Comparison of ENCODE assay signal across 27 mouse cellular contexts in genomic region chr16:51940574-51940973, GRCm38 (mm10).
DNase-seq lines count a peak whose midpoint lies in the region; ATAC-seq and TF ChIP-seq lines count a peak whose summit lies in the region.
"Had no signal": no experiment of that assay in that cellular context is flagged by ENCODE, and none has a peak within 500 bp of the region (broad histone marks: within the 10 kb centered on the region; RNA-seq: fewer than 3 reads in every experiment).

No protein-coding gene starts in this region.

- DNase-seq in cerebellum, postnatal 10 days: peak; percentile 37 to 43
- DNase-seq in cerebellum, adult 11 months: no peak
- peak; percentile 22 for DNase-seq in hindbrain, postnatal 0 days (ENCODE audit: low spot score)
- no peak for DNase-seq in hindbrain, embryonic 14.5 days (ENCODE audit: low spot score)
- DNase-seq in brain, adult 2 months (ENCODE audit: low read depth, low spot score): peak; percentile 82
- peak; percentile 29 for DNase-seq in forebrain, postnatal 0 days
- DNase-seq in embryonic facial prominence, embryonic 10.5 days (ENCODE audit: low spot score): no peak
- DNase-seq: adrenal gland, adult 8-10 months; gastrocnemius, postnatal 25 days; heart, adult 11 months; heart, postnatal 36 days; kidney, adult 18-20 months; kidney, postnatal 25 days; liver, embryonic 13.5 days; lung, adult 18-20 months; lung, postnatal 4 days; thymus, postnatal 4 days had no signal

- H3K4me1 ChIP-seq in hindbrain, postnatal 0 days (ENCODE audit: insufficient read depth, low read length): no peaks in the 10 kb centered on the region; the same call in 1 of the 2 replicates
- no peaks in the 10 kb centered on the region for H3K4me1 ChIP-seq in hindbrain, embryonic 14.5 days (replicated peaks; ENCODE audit: control insufficient read depth, insufficient read depth, low read length)
- H3K4me1 ChIP-seq in forebrain, postnatal 0 days (ENCODE audit: insufficient read depth): no peaks in the 10 kb centered on the region
- no peaks in the 10 kb centered on the region for H3K4me1 ChIP-seq in embryonic facial prominence, embryonic 10.5 days
- H3K4me1 ChIP-seq: embryonic facial prominence, embryonic 15.5 days; kidney, embryonic 15.5 days; limb, embryonic 10.5 days; limb, embryonic 15.5 days; liver, embryonic 13.5 days; midbrain, embryonic 12.5 days had no signal

- H3K4me3 ChIP-seq in hindbrain, postnatal 0 days (ENCODE audit: low read length): no peak overlapping the region
- H3K4me3 ChIP-seq in hindbrain, embryonic 14.5 days (replicated peaks; ENCODE audit: low read length): no peak overlapping the region
- H3K4me3 ChIP-seq in forebrain, postnatal 0 days (ENCODE audit: low read depth, low read length): no peak overlapping the region
- no peak overlapping the region for H3K4me3 ChIP-seq in embryonic facial prominence, embryonic 10.5 days
- H3K4me3 ChIP-seq: embryonic facial prominence, embryonic 15.5 days; hindbrain, embryonic 13.5 days; kidney, embryonic 15.5 days; limb, embryonic 10.5 days; limb, embryonic 15.5 days; liver, embryonic 13.5 days; megakaryocyte, embryonic 14.5 days; midbrain, embryonic 12.5 days had no signal

- no peaks in the 10 kb centered on the region for H3K9me3 ChIP-seq in hindbrain, postnatal 0 days (ENCODE audit: low read length)
- no peaks in the 10 kb centered on the region for H3K9me3 ChIP-seq in hindbrain, embryonic 14.5 days (ENCODE audit: control insufficient read depth, low read length)
- H3K9me3 ChIP-seq in forebrain, postnatal 0 days (ENCODE audit: low read length): no peaks in the 10 kb centered on the region
- 0 out of 2 replicates have a peak, but pooled peaks cover 4% of the 10 kb centered on the region for H3K9me3 ChIP-seq in embryonic facial prominence, embryonic 10.5 days
- H3K9me3 ChIP-seq: hindbrain, embryonic 13.5 days; limb, embryonic 10.5 days; limb, embryonic 15.5 days; liver, embryonic 13.5 days; midbrain, embryonic 12.5 days had no signal

- TF ChIP-seq CTCF in hindbrain, postnatal 0 days (IDR thresholded peaks at IDR 0.05; ENCODE audit: low read depth): no peak
- TF ChIP-seq CTCF in forebrain, postnatal 0 days (IDR thresholded peaks at IDR 0.05; ENCODE audit: low read depth): no peak

- H3K27me3 ChIP-seq in hindbrain, postnatal 0 days (ENCODE audit: insufficient read depth, low read length): no peaks in the 10 kb centered on the region
- no peaks in the 10 kb centered on the region for H3K27me3 ChIP-seq in hindbrain, embryonic 14.5 days (ENCODE audit: control insufficient read depth, insufficient read depth, low read length)
- no peaks in the 10 kb centered on the region for H3K27me3 ChIP-seq in forebrain, postnatal 0 days (ENCODE audit: insufficient read depth, low read length)
- no peaks in the 10 kb centered on the region for H3K27me3 ChIP-seq in embryonic facial prominence, embryonic 10.5 days (replicated peaks; ENCODE audit: low read depth, poor library complexity, severe bottlenecking)
- H3K27me3 ChIP-seq: embryonic facial prominence, embryonic 15.5 days; hindbrain, embryonic 13.5 days; kidney, embryonic 15.5 days; limb, embryonic 15.5 days; liver, embryonic 13.5 days; megakaryocyte, embryonic 14.5 days; midbrain, embryonic 12.5 days had no signal

- H3K27ac ChIP-seq in hindbrain, postnatal 0 days: no peak overlapping the region
- H3K27ac ChIP-seq in hindbrain, embryonic 14.5 days: no peak overlapping the region
- H3K27ac ChIP-seq in forebrain, postnatal 0 days (ENCODE audit: low read depth, low read length): no peak overlapping the region
- no peak overlapping the region for H3K27ac ChIP-seq in embryonic facial prominence, embryonic 10.5 days (replicated peaks)
- H3K27ac ChIP-seq: embryonic facial prominence, embryonic 15.5 days; hindbrain, embryonic 13.5 days; kidney, embryonic 15.5 days; limb, embryonic 10.5 days; limb, embryonic 15.5 days; liver, embryonic 13.5 days; midbrain, embryonic 12.5 days had no signal

- no peak for ATAC-seq in hindbrain, postnatal 0 days
- ATAC-seq in hindbrain, embryonic 14.5 days (ENCODE audit: low FRiP score): no peak
- no peak for ATAC-seq in forebrain, postnatal 0 days
- ATAC-seq: CD4-positive, CD25-positive, alpha-beta regulatory T cell, adult 4 months; lung, postnatal 0 days had no signal

- H3K9ac ChIP-seq in hindbrain, postnatal 0 days (replicated peaks; ENCODE audit: low read length): no peak overlapping the region
- H3K9ac ChIP-seq in hindbrain, embryonic 14.5 days: no peak overlapping the region
- H3K9ac ChIP-seq in forebrain, postnatal 0 days: no peak overlapping the region
- H3K9ac ChIP-seq: embryonic facial prominence, embryonic 15.5 days; hindbrain, embryonic 13.5 days; kidney, embryonic 15.5 days; limb, embryonic 15.5 days; liver, embryonic 13.5 days; midbrain, embryonic 12.5 days had no signal

- H3K36me3 ChIP-seq in hindbrain, postnatal 0 days (ENCODE audit: insufficient read depth, low read length): no peaks in the 10 kb centered on the region
- H3K36me3 ChIP-seq in hindbrain, embryonic 14.5 days (replicated peaks; ENCODE audit: control insufficient read depth, insufficient read depth): no peaks in the 10 kb centered on the region
- no peaks in the 10 kb centered on the region for H3K36me3 ChIP-seq in forebrain, postnatal 0 days (ENCODE audit: insufficient read depth)
- no peaks in the 10 kb centered on the region for H3K36me3 ChIP-seq in embryonic facial prominence, embryonic 10.5 days (replicated peaks)
- H3K36me3 ChIP-seq: embryonic facial prominence, embryonic 15.5 days; hindbrain, embryonic 13.5 days; kidney, embryonic 15.5 days; limb, embryonic 10.5 days; limb, embryonic 15.5 days; liver, embryonic 13.5 days; midbrain, embryonic 12.5 days had no signal

- no peak overlapping the region for H3K4me2 ChIP-seq in hindbrain, postnatal 0 days (ENCODE audit: low read depth, low read length)
- H3K4me2 ChIP-seq in hindbrain, embryonic 14.5 days (replicated peaks): no peak overlapping the region
- H3K4me2 ChIP-seq in forebrain, postnatal 0 days (ENCODE audit: low read depth): no peak overlapping the region
- H3K4me2 ChIP-seq: embryonic facial prominence, embryonic 15.5 days; heart, embryonic 11.5 days; hindbrain, embryonic 13.5 days; kidney, embryonic 15.5 days; limb, embryonic 15.5 days; liver, embryonic 13.5 days; midbrain, embryonic 12.5 days had no signal

Comparison
In these comparisons a context has a peak if more than half of its experiments do, and no peak if none do; other contexts are left out.
1. DNase-seq: peak in cerebellum, postnatal 10 days (2 of 2), hindbrain, postnatal 0 days (single experiment), brain, adult 2 months (single experiment) and forebrain, postnatal 0 days (single experiment); none in cerebellum, adult 11 months (single experiment), hindbrain, embryonic 14.5 days (single experiment) and embryonic facial prominence, embryonic 10.5 days (single experiment).